Mouse (Mus musculus) kidney, postnatal 25 days (tissue): ENCODE data around the gene C1ql1.
"Not testable (repeated sequence)": the region's sequence is repeated elsewhere in the genome, so short reads cannot be mapped to it uniquely, and the experiment has no call there.

Experiments
- DNase-seq, 2 experiments: peaks; one replicate each; pipeline ENCODE4 v3.0.0; 2021; ENCODE audit warnings: mixed read lengths in 2 of 2

Gene C1ql1

GRCm38 (mm10) chr11:102946265-102946991, at the start of gene C1ql1:
C1ql1 (minus strand) TSS chr11:102946688.
- peak; percentile 87 to 94 for DNase-seq

- DNase-seq, result peak in 1 of 2 experiments; percentile 46
These were observed 48.5 kb upstream of the C1ql1 start for GRCm38 (mm10) chr11:102994952-102995351.

GRCm38 (mm10) chr11:102993420-102994029, 47.0 kb upstream of the C1ql1 start:
- peak in 1 of 2 experiments; percentile 26 for DNase-seq

GRCm38 (mm10) chr11:102992940-102993339, 46.5 kb upstream of the C1ql1 start:
- DNase-seq, result peak; percentile 81 to 85

GRCm38 (mm10) chr11:102991681-102992080, 45.2 kb upstream of the C1ql1 start:
- peak in 1 of 2 experiments; percentile 25 for DNase-seq

- DNase-seq, result peak; percentile 44 to 63
These were observed 43.7 kb upstream of the C1ql1 start for GRCm38 (mm10) chr11:102990152-102990663.

- DNase-seq, result no peak
These were observed 43.2 kb upstream of the C1ql1 start for GRCm38 (mm10) chr11:102989641-102990151.

- no peak for DNase-seq
These were observed 38.7 kb upstream of the C1ql1 start for GRCm38 (mm10) chr11:102985160-102985559.

GRCm38 (mm10) chr11:102984615-102985014, 38.1 kb upstream of the C1ql1 start:
- no peak for DNase-seq

GRCm38 (mm10) chr11:102984086-102984485, 37.6 kb upstream of the C1ql1 start:
- no peak for DNase-seq

- no peak for DNase-seq
These were observed 34.8 kb upstream of the C1ql1 start for GRCm38 (mm10) chr11:102981151-102981890.

GRCm38 (mm10) chr11:102978052-102978666, 31.7 kb upstream of the C1ql1 start:
- DNase-seq, result peak; percentile 50 to 66

GRCm38 (mm10) chr11:102975966-102976365, 29.5 kb upstream of the C1ql1 start:
- DNase-seq, result not testable (repeated sequence)

GRCm38 (mm10) chr11:102972326-102972725, 25.8 kb upstream of the C1ql1 start:
- peak; percentile 33 to 63 for DNase-seq

- DNase-seq, result no peak
These were observed 25.1 kb upstream of the C1ql1 start for GRCm38 (mm10) chr11:102971604-102972003.

GRCm38 (mm10) chr11:102964547-102965091, 18.1 kb upstream of the C1ql1 start:
- DNase-seq, result no peak

- DNase-seq, result no peak
These were observed 17.5 kb upstream of the C1ql1 start for GRCm38 (mm10) chr11:102963855-102964546.

GRCm38 (mm10) chr11:102963246-102963854, 16.9 kb upstream of the C1ql1 start:
- DNase-seq, result no peak

- no peak for DNase-seq
These were observed 16.4 kb upstream of the C1ql1 start for GRCm38 (mm10) chr11:102962861-102963245.

- DNase-seq, result no peak
These were observed 14.6 kb upstream of the C1ql1 start for GRCm38 (mm10) chr11:102961082-102961481.

- DNase-seq, result no peak
These were observed 12.4 kb upstream of the C1ql1 start for GRCm38 (mm10) chr11:102958870-102959269.
